Mouse (Mus musculus): ENCODE data around the gene Stc2. TPM values are rescaled to one million over a fixed set of nuclear protein-coding genes. Genes with fewer than 3 reads are reported as not detected.

Gene Stc2
- total RNA-seq, 2 experiments from 2014 or later, result 8.4 to 9.0 TPM

- DNase-seq, result no peak
Observed at GRCm38 (mm10) chr11:31365981-31366380, 3.9 kb downstream of the Stc2 start.

DNA sequence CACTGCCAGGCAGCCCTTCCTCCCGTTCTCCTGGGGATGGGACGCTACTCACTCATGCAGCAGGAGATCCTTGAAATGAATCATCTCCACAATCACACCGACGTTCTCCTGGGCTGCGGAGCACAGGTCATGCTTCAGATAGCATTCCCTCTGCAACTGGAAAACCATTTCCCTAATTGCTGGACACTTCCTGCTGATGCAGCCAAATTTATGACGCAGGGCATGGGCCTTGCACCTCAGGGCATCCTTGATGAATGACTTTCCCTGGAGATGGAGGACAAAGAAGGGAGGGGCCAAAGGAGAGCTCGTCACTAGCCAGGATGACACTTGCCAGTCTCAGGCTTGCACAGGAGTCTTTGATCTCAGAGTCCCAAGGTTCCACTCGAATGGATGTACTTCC, 4.6 kb downstream of the Stc2 start:
- no peak for DNase-seq

DNA sequence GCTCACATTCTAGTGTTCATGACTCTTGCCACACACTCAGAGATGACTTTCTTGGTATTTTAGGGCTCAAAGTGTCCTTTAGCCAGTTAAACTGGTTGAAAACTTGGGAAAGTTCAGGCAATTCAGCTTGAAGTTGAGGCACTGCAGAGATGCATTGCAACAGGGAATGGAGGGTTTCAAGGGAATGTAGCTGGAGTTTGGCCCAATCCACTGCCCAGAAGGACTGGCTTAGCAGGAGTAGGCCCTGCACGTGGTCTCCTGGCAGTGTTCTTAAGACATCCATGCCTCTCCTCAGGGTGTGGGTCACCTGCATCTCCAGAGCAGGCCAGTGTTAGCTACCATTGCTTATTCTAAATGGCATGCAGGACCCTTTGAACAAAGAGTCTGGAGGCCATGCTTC, 7.0 kb downstream of the Stc2 start:
- no peak for DNase-seq

DNA sequence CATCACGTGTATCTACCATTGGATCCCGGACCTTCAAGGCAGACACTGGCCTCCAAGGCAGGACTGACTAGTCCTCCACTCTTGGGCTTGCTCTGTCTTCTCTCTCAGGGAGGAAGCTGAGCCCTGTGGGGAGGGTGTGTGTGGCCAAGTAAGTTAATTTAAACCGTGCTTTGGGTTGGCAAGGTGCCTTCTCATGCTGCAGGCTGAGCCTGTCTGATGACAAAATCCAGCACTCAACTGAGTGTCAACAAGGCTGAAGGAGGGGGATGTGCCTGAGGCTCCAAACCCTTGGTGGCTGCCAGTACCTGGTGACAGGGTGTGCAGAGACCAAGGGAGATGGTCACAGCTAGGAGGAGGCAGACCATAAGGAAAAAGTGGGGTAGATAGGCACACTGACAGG, 7.5 kb downstream of the Stc2 start:
- DNase-seq, result peak; percentile 75

- DNase-seq, result no peak
Observed at GRCm38 (mm10) chr11:31361047-31361446, 8.8 kb downstream of the Stc2 start.

DNA sequence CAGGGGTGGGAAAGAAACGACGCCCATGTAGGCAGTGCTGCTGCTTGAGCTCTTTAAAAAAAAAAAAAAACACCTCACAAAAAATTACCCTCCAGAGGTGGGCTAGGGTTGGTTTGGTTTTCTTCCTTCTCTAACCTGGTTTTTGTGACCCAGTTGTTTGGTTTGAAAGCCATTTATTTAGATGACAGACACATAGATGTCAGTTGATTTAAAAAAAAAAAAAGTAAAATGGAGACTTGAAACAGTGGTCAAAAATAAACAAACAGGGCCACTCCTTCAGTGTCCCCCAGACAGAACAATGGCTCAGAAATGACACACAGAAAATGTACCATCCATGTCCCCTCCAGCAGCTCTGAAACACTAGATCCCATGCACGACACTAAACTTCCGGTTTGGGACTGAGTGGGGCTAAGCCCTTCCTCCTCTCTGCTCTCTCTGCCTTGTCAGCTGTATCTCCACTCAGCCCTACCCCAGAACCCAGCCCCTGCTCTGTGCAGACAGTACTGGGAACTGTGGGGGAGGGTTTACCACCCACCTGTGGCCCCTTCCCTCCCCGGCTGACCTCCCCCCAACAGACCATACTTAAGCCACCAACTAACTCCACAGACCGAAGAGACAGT, 10.5 kb downstream of the Stc2 start:
- DNase-seq, result no peak

GRCm38 (mm10) chr11:31358453-31358852, 11.4 kb downstream of the Stc2 start:
- DNase-seq, result no peak

- DNase-seq, result no peak
Observed at GRCm38 (mm10) chr11:31356866-31357265, 13.0 kb downstream of the Stc2 start.

GRCm38 (mm10) chr11:31355737-31356136, 14.1 kb downstream of the Stc2 start:
- DNase-seq, result no peak

- DNase-seq, result no peak
Observed at GRCm38 (mm10) chr11:31354514-31354913, 15.4 kb downstream of the Stc2 start.

Other genes with a start within 250 kb of the Stc2 start
- not detected for gene Gm17332, start 187.6 kb downstream of the Stc2 start, total RNA-seq (2021)